Mouse (Mus musculus) intestine, postnatal 0 days (tissue): ENCODE measurements around the gene Wdr34. TPM values are rescaled to one million over a fixed set of nuclear protein-coding genes. Genes with fewer than 3 reads are reported as not detected.

Experiments used
- ATAC-seq: fragments of 200-750 bp; cut with Nextera tagmentation; 2 replicates; pipeline ENCODE4 v1.8.0; 2017; ENCODE audit warnings: mild to moderate bottlenecking, moderate TSS enrichment, moderate library complexity
- H3K27ac ChIP-seq: fragments of 300-500 bp; sonication (generic); 2 replicates; pipeline ENCODE4 v1.5.1; 2014; ENCODE audit warnings: mild to moderate bottlenecking, low read depth, low read length, moderate library complexity
- H3K27me3 ChIP-seq: fragments of 300-500 bp; sonication (generic); replicated peaks from 2 replicates; pipeline ENCODE4 v1.6.1; 2014; ENCODE audit warnings: low read length, mixed read lengths; ENCODE audit not compliant: control insufficient read depth, insufficient read depth
- H3K36me3 ChIP-seq: fragments of 300-500 bp; sonication (generic); 2 replicates; pipeline ENCODE4 v1.6.1; 2014; ENCODE audit warnings: mild to moderate bottlenecking, moderate library complexity; ENCODE audit not compliant: control insufficient read depth, insufficient read depth
- H3K4me1 ChIP-seq: fragments of 300-500 bp; sonication (generic); replicated peaks from 2 replicates; pipeline ENCODE4 v1.6.1; 2014; ENCODE audit warnings: antibody characterized with exemption, low read length, mixed read lengths; ENCODE audit not compliant: control insufficient read depth, insufficient read depth
- H3K4me2 ChIP-seq: fragments of 300-500 bp; sonication (generic); replicated peaks from 2 replicates; pipeline ENCODE4 v1.6.1; 2014; ENCODE audit warnings: low read depth, mild to moderate bottlenecking, moderate library complexity
- H3K4me3 ChIP-seq: fragments of 300-500 bp; sonication (generic); 2 replicates; pipeline ENCODE4 v1.5.1; 2014; ENCODE audit warnings: low read depth, low read length
- H3K9ac ChIP-seq: fragments of 300-500 bp; sonication (generic); 2 replicates; pipeline ENCODE4 v1.6.1; 2014; ENCODE audit warnings: mild to moderate bottlenecking, low read depth, low read length
- H3K9me3 ChIP-seq: fragments of 300-500 bp; sonication (generic); 2 replicates; pipeline ENCODE4 v1.6.1; 2016; ENCODE audit warnings: mixed run types; ENCODE audit not compliant: control insufficient read depth
- CTCF ChIP-seq: sonication (generic); IDR thresholded peaks from 2 replicates; pipeline ENCODE4 v1.5.1; 2016; ENCODE audit warnings: low read depth, mild to moderate bottlenecking, control low read depth, antibody characterized with exemption, moderate library complexity
- WGBS: fragments of 180-500 bp; shearing (Covaris S2); extraction: QIAGEN DNeasy Blood & Tissue Kit; methylation state at CpG from one replicate; pipeline ENCODE4 v1.1.7; 2014; 5-methylcytosine and 5-hydroxymethylcytosine counted together
- microRNA-seq: library from miRNA; unstranded; fragments of <30 nt; microRNA quantifications from one replicate; pipeline ENCODE4, GENCODE M21; 2016
- polyA plus RNA-seq: library from polyadenylated mRNA; unstranded; fragments of >200 nt; fragmentation: Nextera tagmentation; extraction: Ambion mirVana; gene quantifications from 2 replicates; pipeline ENCODE4 v1.2.1, GENCODE M21; 2015

Wdr34 gene
- polyA plus RNA-seq, 1 experiment from 2014 or later = 5.9 TPM

DNA sequence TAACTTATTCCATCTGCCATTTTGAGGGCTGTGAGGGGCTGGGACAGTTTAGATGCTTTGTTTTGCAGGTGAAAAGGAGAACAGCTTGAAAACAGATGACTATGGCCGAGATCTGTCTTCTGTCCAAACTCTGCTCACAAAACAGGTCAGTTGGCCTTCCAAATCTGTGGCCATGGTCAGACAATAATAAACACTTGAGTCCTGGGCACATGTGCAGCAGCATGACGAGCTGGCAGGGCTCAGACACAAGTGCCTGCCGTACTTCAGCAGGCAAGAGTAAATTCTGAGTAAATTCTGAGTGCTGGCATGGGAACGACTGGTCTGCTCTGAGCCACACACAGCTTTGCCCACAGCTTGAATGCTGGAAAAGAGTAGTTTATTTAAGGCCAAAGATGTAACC, 23.2 kb downstream of the Wdr34 start:
- no peak for ATAC-seq
- Histone ChIP-seq H3K9ac (no peak overlapping the region), H3K9me3 (no peaks in the 10 kb centered on the region), H3K27ac (no peak overlapping the region; the same call in 1 of the 2 replicates), H3K4me3 (no peak overlapping the region), H3K27me3 (no peaks in the 10 kb centered on the region), H3K36me3 (peaks cover 97% of the 10 kb centered on the region), H3K4me1 (no peaks in the 10 kb centered on the region), H3K4me2 (no peak overlapping the region)
- 89% methylated on average over 4 of the region's 4 CpGs for WGBS
- no peak for TF ChIP-seq CTCF

DNA sequence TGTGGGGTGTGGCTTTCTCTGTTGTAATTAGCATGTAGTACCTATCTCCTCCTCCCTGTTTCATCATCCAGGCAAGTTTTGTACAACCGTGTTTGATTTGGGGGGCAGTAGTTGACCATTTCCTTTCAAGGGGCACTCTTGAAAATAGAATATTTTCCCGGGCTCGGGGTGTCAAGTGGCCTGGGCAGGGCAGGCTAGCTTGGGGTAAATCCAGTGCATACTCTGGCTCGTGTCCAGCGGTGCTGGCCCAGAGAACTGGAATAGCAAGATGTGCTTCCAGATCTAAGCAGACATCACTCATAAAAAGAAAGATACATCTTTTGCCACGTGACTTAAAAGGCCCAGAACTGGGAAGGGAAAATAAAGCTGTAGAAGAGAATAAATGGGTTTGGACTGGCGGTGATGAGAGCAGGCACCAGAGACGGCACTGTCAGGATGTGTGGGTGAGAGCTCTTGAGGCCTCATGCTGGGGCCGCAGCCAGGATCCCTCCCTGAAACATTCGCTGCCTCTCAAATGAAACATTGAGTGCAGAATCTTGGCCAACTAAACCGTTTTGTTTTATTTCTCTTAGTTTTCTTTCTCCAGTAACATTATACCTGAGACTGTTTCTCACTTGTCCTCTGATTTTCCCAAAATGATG, 34.2 kb downstream of the Wdr34 start:
- Histone ChIP-seq H3K9ac (no peak overlapping the region), H3K27me3 (no peaks in the 10 kb centered on the region), H3K4me3 (no peak overlapping the region), H3K4me1 (no peaks in the 10 kb centered on the region), H3K27ac (no peak overlapping the region), H3K36me3 (peaks cover 93% of the 10 kb centered on the region), H3K9me3 (no peaks in the 10 kb centered on the region), H3K4me2 (no peak overlapping the region)
- no peak for ATAC-seq
- TF ChIP-seq CTCF = no peak
- WGBS = 80% methylated on average over 11 of the region's 11 CpGs

DNA sequence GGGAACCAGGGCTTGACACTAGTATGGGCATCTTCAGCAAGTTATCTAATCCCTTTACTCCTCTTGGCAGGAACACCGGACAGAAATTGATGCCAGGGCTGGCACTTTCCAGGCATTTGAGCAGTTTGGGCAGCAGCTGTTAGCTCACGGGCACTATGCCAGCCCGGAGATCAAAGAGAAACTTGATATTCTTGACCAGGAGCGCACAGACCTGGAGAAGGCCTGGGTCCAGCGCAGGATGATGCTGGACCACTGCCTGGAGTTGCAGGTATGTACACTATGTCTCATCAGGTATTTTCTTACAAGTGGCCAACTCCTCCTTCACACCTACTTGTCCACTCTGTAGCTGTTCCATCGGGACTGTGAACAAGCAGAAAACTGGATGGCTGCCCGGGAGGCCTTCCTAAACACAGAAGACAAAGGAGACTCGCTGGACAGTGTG, 37.8 kb downstream of the Wdr34 start:
- Histone ChIP-seq H3K27ac (no peak overlapping the region), H3K4me3 (no peak overlapping the region), H3K4me2 (no peak overlapping the region), H3K4me1 (no peaks in the 10 kb centered on the region), H3K27me3 (no peaks in the 10 kb centered on the region), H3K9me3 (no peaks in the 10 kb centered on the region), H3K36me3 (peaks cover 97% of the 10 kb centered on the region), H3K9ac (no peak overlapping the region)
- whole genome bisulfite sequencing = 90% methylated on average over 8 of the region's 8 CpGs
- no peak for ATAC-seq
- TF ChIP-seq CTCF = no peak

DNA sequence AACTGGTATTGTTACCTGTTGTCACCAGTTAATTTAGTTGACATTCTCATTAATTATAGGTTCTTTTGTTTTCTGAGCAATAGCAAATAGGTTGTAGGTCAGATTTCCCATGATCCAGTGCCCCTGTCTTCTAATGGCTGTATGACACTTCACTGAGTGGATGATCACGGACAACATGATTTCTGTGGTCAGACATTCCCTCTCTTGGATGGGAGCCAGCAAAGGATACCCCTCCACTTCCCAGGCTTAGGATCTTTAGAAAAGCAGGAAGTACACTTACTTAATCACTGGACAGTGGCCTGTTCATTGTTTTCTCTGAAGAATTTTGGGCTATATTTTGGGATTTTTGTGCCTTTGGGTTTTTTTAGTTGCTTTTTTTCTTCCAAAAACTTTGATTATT, 39.6 kb downstream of the Wdr34 start:
- Histone ChIP-seq H3K27ac (no peak overlapping the region), H3K4me3 (no peak overlapping the region), H3K9me3 (no peaks in the 10 kb centered on the region), H3K9ac (no peak overlapping the region), H3K4me2 (no peak overlapping the region), H3K4me1 (no peaks in the 10 kb centered on the region), H3K27me3 (no peaks in the 10 kb centered on the region), H3K36me3 (peaks cover 97% of the 10 kb centered on the region)
- no peak for ATAC-seq
- TF ChIP-seq CTCF = no peak
- 60% methylated on average over 1 of the region's 1 CpGs for whole genome bisulfite sequencing

DNA sequence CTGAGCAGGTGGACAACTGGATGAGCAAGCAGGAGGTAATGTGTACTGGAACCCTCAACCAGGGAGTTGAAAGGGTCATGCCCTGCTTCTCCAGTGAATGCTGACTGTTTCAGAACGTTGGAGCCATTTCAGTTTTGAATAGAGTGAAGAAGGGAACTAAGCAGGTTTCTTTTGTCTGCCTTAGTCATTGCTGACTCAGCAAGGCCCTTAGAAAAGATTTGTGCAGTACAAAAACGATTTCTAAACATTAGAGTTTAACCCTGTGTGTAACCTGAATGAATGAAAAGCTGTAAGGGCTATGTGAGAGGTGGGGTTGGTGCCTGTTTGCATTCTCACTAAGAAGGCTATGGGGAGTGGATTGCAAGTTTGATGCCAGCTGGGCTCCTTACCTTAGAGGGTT, 56.7 kb downstream of the Wdr34 start:
- H3K4me2 ChIP-seq = no peak overlapping the region
- H3K9ac ChIP-seq = no peak overlapping the region
- ATAC-seq = no peak
- WGBS = 61% methylated on average over 2 of the region's 2 CpGs
- no peaks in the 10 kb centered on the region for H3K9me3 ChIP-seq
- peaks cover 98% of the 10 kb centered on the region for H3K36me3 ChIP-seq
- no peaks in the 10 kb centered on the region for H3K27me3 ChIP-seq
- no peak overlapping the region for H3K27ac ChIP-seq
- TF ChIP-seq CTCF = no peak
- H3K4me1 ChIP-seq = no peaks in the 10 kb centered on the region
- no peak overlapping the region for H3K4me3 ChIP-seq

Small RNAs within 50 kb of the gene (microRNA-seq; reads per million reads assigned to microRNA genes)
- 0.82 reads per million for gene Mir6997

Other genes with a start within 250 kb of the Wdr34 start
- gene Slc27a4, start 246.2 kb downstream of the Wdr34 start, polyA plus RNA-seq = 105 and 118 TPM in 2 replicates
- 19.5 and 24.9 TPM in 2 replicates for gene Urm1, start 228.8 kb downstream of the Wdr34 start, polyA plus RNA-seq
- gene Cercam, start 179.7 kb downstream of the Wdr34 start, polyA plus RNA-seq = 9.5 and 10.6 TPM in 2 replicates
- 15.7 and 17.0 TPM in 2 replicates for gene Odf2, start 159.7 kb downstream of the Wdr34 start, polyA plus RNA-seq
- gene Gle1, start 113.5 kb downstream of the Wdr34 start, polyA plus RNA-seq = 14.3 and 14.5 TPM in 2 replicates
- gene Sptan1, start 83.3 kb downstream of the Wdr34 start, polyA plus RNA-seq = 58.6 and 60.9 TPM in 2 replicates
- gene Set, start 8.5 kb upstream of the Wdr34 start, polyA plus RNA-seq = 174 and 180 TPM in 2 replicates
- 2.8 and 3.4 TPM in 2 replicates for gene Pkn3, start 28.8 kb upstream of the Wdr34 start, polyA plus RNA-seq
- gene Zdhhc12, start 44.8 kb upstream of the Wdr34 start, polyA plus RNA-seq = 90.9 and 91.3 TPM in 2 replicates
- 2.6 and 2.8 TPM in 2 replicates for gene Zer1, start 75.7 kb upstream of the Wdr34 start, polyA plus RNA-seq
- gene Tbc1d13, start 84.9 kb upstream of the Wdr34 start, polyA plus RNA-seq = 5.3 and 8.5 TPM in 2 replicates
- gene Endog, start 122.6 kb upstream of the Wdr34 start, polyA plus RNA-seq = 56.3 and 59.3 TPM in 2 replicates
- gene Spout1, start 129.6 kb upstream of the Wdr34 start, polyA plus RNA-seq = 17.3 and 18.7 TPM in 2 replicates
- gene Kyat1, start 157.0 kb upstream of the Wdr34 start, polyA plus RNA-seq = 17.3 and 20.5 TPM in 2 replicates
- gene Lrrc8a, start 188.8 kb upstream of the Wdr34 start, polyA plus RNA-seq = 40.4 and 40.5 TPM in 2 replicates
- gene Gm28035, start 191.7 kb upstream of the Wdr34 start, polyA plus RNA-seq = 0.03 and 0.04 TPM in 2 replicates
- gene Phyhd1, start 217.3 kb upstream of the Wdr34 start, polyA plus RNA-seq = 3.1 and 3.7 TPM in 2 replicates
- not detected in 2 replicates for gene Gm28038, start 232.2 kb upstream of the Wdr34 start, polyA plus RNA-seq
- gene Dolk, start 237.5 kb upstream of the Wdr34 start, polyA plus RNA-seq = 23.7 and 24.7 TPM in 2 replicates
- 7.1 and 9.1 TPM in 2 replicates for gene Nup188, start 237.5 kb upstream of the Wdr34 start, polyA plus RNA-seq